Mouse (Mus musculus): ENCODE data around the gene Cdkn2d.
"Not testable (repeated sequence)": the region's sequence is repeated elsewhere in the genome, so short reads cannot be mapped to it uniquely, and the experiment has no call there.

Cdkn2d gene

GRCm38 (mm10) chr9:21318792-21319191, 27.6 kb upstream of the Cdkn2d start:
- DNase-seq (ENCODE audit: low read depth): no peak

- peak; percentile 75 for DNase-seq (ENCODE audit: low read depth)
Measured at GRCm38 (mm10) chr9:21316696-21317095, 25.5 kb upstream of the Cdkn2d start.

GRCm38 (mm10) chr9:21315421-21315820, 24.2 kb upstream of the Cdkn2d start:
- DNase-seq (ENCODE audit: low read depth): no peak

GRCm38 (mm10) chr9:21314367-21315140, 23.3 kb upstream of the Cdkn2d start:
- DNase-seq (ENCODE audit: low read depth): no peak

DNA sequence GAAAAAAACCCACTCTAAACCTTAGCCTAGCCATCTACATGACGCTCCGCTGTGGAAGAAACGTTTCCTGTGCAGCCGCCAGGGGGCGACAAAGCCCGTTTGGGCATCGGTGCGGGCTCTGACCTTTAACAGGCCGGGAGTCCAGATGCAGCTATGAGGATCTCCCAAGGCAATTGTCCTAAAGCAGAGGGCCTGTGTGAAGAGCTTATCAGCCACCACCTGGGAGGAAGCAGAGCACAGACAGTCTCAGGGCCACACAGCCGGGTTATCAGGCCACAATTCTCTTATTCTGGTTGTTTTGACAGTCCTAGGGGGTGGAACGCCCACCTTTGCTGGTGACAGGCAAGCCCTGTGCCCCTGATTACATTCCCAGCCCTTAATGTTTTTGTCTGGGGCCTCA, 22.2 kb upstream of the Cdkn2d start:
- DNase-seq (ENCODE audit: low read depth): peak; percentile 90

- no peak for DNase-seq (ENCODE audit: low read depth)
Measured at GRCm38 (mm10) chr9:21312134-21312533, 20.9 kb upstream of the Cdkn2d start, which contains the start of gene Ap1m2. Gene Ap1m2, minus strand, starts transcription at chr9:21312337.

GRCm38 (mm10) chr9:21311695-21312094, 20.5 kb upstream of the Cdkn2d start:
- no peak for DNase-seq (ENCODE audit: low read depth)

- peak; percentile 88 for DNase-seq (ENCODE audit: low read depth)
Measured at GRCm38 (mm10) chr9:21309150-21309741, 18.0 kb upstream of the Cdkn2d start.

DNA sequence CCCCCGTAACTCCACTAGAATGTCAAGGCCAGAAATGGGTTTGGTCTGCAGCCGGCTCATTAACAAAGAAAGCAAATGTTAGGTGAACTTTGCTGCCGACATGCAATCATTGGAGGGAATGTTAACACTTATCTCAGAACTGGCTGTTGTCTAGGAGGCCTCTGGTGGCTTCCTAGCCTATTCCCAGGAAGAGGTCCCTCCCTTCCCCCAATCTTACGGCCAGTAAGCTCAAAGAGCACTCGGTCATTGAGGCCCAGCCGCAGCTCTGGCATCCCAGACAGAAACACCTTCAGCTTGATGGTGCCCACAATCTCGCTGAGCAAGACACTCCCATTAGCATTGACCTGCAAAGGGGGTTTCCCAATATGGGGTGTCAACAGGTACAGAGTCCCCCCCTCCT, 13.9 kb upstream of the Cdkn2d start:
- no peak for DNase-seq (ENCODE audit: low read depth)

- DNase-seq (ENCODE audit: low read depth): no peak
Measured at GRCm38 (mm10) chr9:21299014-21299413, 7.8 kb upstream of the Cdkn2d start.

DNA sequence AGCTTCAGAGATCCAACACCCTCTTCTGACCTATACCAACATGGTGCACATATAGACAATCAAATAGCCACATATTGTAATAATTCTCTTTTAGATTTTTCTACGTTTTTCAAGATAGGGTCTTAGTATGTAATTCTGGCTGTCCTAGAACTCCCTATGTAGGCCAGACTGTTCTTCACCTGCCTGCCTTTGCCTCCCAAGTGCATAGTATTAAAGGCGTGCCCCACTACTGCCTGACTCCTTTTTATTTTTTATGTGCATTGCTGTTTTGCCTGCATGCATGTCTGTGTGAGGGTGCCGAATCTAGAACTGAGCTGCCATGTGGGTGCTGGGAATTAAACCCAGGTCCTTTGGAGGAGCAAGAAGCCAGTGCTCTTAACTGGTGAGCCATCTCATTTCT, 1.1 kb upstream of the Cdkn2d start:
- DNase-seq (ENCODE audit: low read depth): no peak

- not testable (repeated sequence) for DNase-seq (ENCODE audit: low read depth)
Measured at GRCm38 (mm10) chr9:21291868-21292267, 661 bp upstream of the Cdkn2d start.

GRCm38 (mm10) chr9:21290589-21290988, 618 bp downstream of the Cdkn2d start:
- DNase-seq (ENCODE audit: low read depth): no peak

- DNase-seq (ENCODE audit: low read depth): no peak
Measured at GRCm38 (mm10) chr9:21289337-21289671, 1.9 kb downstream of the Cdkn2d start.

DNA sequence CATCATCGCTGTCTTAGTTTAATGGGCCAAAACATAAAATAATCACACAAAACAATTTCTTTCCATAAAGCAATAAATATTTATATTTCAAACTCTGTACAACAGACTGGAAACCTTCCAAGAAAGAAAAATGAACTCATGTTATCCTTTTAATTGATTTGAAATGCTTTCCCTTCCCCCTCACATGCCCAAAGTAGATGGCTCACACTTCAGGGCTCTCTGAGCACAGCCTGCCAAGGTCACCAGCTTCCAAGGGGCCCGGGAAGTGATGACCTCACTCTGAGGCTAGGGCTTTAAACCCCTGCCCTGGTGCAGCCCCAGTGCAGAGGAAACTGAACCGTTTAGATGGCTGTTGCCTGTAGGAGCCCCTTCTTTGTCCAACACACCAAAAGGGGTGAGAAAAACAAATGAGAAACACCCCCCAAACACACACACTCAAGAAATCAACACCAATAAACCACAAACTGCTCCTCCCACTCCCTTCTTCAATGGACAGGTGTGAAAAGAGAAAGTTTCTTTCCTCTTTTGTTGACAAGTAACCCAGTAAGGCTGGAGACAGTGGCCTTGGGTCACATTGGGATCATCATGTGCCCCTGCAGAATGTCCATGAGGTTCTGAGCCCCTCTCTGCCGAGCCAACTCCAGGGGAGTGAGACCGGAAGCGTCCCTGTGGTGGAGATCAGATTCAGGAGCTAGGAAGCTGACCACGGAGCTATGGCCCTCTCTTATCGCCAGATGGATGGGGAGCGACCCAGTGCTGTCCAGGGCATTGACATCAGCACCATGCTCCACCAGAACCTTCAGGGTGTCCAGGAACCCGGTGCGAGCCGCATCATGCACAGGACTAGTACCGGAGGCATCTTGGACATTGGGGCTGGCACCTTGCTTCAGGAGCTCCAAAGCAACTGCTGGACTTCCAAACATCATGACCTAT, 2.5 kb downstream of the Cdkn2d start:
- DNase-seq (ENCODE audit: low read depth): no peak

GRCm38 (mm10) chr9:21287571-21288402, 3.4 kb downstream of the Cdkn2d start, which contains the start of gene Kri1:
Gene Kri1, minus strand, starts transcription at chr9:21287969.
- peak; percentile 99 for DNase-seq (ENCODE audit: low read depth)

- DNase-seq (ENCODE audit: low read depth): peak; percentile 54
Measured at GRCm38 (mm10) chr9:21286753-21287152, 4.5 kb downstream of the Cdkn2d start.

DNA sequence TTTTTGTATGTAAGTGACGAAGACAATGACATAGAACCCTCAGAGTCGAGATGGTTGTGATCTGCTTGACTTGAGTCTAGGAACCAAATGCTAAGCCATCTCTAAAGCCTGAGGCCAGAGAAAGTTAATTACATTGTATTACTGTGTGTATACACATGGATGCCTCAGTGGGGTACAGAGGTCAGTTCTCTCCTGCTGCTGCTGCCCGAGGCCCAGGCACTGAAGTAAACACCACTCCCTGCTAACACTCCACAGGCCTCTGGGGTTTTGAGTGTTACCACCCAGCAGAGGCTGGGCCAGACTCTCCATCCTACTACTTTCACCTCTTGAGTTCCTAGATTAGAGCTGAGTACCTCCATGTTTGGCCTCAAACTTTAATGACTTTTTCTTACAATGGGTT, 7.2 kb downstream of the Cdkn2d start:
- DNase-seq (ENCODE audit: low read depth): no peak

DNA sequence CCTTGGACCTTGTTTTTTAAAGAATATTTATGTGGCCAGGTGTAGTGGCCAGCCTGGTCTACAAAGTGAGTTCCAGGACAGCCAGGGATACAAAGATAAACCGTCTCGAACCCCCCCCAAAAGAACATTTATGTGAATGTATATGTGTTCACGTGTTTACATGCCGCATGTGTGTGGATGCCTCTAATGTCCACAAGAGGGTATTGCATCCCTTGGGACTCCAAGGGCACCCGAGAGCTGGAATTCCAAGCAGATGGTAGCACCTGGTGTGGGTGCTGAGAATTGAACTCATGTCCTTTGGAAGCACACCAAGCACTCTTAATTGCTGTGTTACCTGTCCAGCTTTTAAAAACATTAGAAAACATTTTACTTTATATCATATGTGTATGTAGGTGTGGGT, 7.6 kb downstream of the Cdkn2d start:
- no peak for DNase-seq (ENCODE audit: low read depth)

- no peak for DNase-seq (ENCODE audit: low read depth)
Measured at GRCm38 (mm10) chr9:21277776-21278175, 13.4 kb downstream of the Cdkn2d start.

GRCm38 (mm10) chr9:21276307-21276706, 14.9 kb downstream of the Cdkn2d start:
- no peak for DNase-seq (ENCODE audit: low read depth)

DNA sequence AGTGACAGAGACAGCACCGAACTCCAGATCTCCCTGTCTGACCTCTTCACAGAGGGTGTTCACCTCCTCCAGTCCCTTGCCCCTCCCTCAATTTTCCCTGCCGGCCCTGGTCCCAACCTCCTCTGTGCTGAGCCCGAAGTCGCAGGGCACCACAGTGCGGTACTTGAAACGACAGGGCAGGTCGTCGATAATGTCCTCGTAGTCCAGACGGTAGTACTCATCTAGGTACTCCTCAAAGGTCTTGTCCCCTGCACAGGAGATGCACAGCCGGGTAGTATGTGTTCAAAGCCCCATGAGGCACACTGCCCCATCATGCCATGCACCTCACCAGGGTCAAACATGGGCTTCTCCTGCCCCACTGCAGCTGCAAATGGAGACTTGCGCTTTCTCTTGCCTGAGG, 15.5 kb downstream of the Cdkn2d start:
- DNase-seq (ENCODE audit: low read depth): no peak
